Mouse (Mus musculus): ENCODE results near the gene Slc44a3.

GRCm38 (mm10) chr3:121461477-121461876 lies 70.7 kb downstream of the Slc44a3 start:
- no peak for TF ChIP-seq POLR2A (IDR thresholded peaks at IDR 0.05; ENCODE audit: borderline replicate concordance, extremely low read depth, low read depth, low read length)
- no peak for TF ChIP-seq CTCF (IDR thresholded peaks at IDR 0.05; ENCODE audit: insufficient read depth, low read length)

Measured in lung, adult 2 months (tissue).